Mouse (Mus musculus) intestine, embryonic 16.5 days (tissue): Measurements from ENCODE around the gene Napepld. TPM values are rescaled to one million over a fixed set of nuclear protein-coding genes. Genes with fewer than 3 reads are reported as not detected.

ENCODE experiments used
- ATAC-seq: fragments of 200-750 bp; cut with Nextera tagmentation; 2 replicates; pipeline ENCODE4 v1.8.0; 2017; ENCODE audit warnings: moderate TSS enrichment, moderate library complexity
- H3K27ac ChIP-seq: fragments of 300-500 bp; sonication (generic); 2 replicates; pipeline ENCODE4 v1.5.1; 2014; ENCODE audit warnings: mild to moderate bottlenecking, low read length
- H3K27me3 ChIP-seq: fragments of 300-500 bp; sonication (generic); replicated peaks from 2 replicates; pipeline ENCODE4 v1.6.1; 2014; ENCODE audit warnings: low read length, control low read depth, mixed read lengths; ENCODE audit not compliant: control insufficient read depth, insufficient read depth
- H3K36me3 ChIP-seq: fragments of 300-500 bp; sonication (generic); 2 replicates; pipeline ENCODE4 v1.6.1; 2014; ENCODE audit warnings: low read length, control low read depth; ENCODE audit not compliant: control insufficient read depth, insufficient read depth
- H3K4me1 ChIP-seq: fragments of 300-500 bp; sonication (generic); 2 replicates; pipeline ENCODE4 v1.6.1; 2014; ENCODE audit warnings: low read length, control low read depth, mixed read lengths; ENCODE audit not compliant: control insufficient read depth, insufficient read depth
- H3K4me2 ChIP-seq: fragments of 300-500 bp; sonication (generic); 2 replicates; pipeline ENCODE4 v1.6.1; 2014; ENCODE audit warnings: low read depth, low read length, control low read depth
- H3K4me3 ChIP-seq: fragments of 300-500 bp; sonication (generic); 2 replicates; pipeline ENCODE4 v1.5.1; 2014; ENCODE audit warnings: mild to moderate bottlenecking, low read length
- H3K9ac ChIP-seq: fragments of 300-500 bp; sonication (generic); 2 replicates; pipeline ENCODE4 v1.6.1; 2014; ENCODE audit warnings: low read depth, low read length
- H3K9me3 ChIP-seq: fragments of 300-500 bp; sonication (generic); 2 replicates; pipeline ENCODE4 v1.6.1; 2016; ENCODE audit warnings: low read length, control low read depth; ENCODE audit not compliant: control insufficient read depth
- WGBS: fragments of 180-500 bp; shearing (Covaris S2); extraction: QIAGEN DNeasy Blood & Tissue Kit; methylation state at CpG from one replicate; pipeline ENCODE4 v1.1.7; 2014; 5-methylcytosine and 5-hydroxymethylcytosine counted together
- polyA plus RNA-seq: library from polyadenylated mRNA; unstranded; fragments of >200 nt; fragmentation: Nextera tagmentation; extraction: Ambion mirVana; gene quantifications from 2 replicates; pipeline ENCODE4 v1.2.1, GENCODE M21; 2015

The Napepld gene
- polyA plus RNA-seq, 1 experiment from 2014 or later = 3.1 TPM

DNA sequence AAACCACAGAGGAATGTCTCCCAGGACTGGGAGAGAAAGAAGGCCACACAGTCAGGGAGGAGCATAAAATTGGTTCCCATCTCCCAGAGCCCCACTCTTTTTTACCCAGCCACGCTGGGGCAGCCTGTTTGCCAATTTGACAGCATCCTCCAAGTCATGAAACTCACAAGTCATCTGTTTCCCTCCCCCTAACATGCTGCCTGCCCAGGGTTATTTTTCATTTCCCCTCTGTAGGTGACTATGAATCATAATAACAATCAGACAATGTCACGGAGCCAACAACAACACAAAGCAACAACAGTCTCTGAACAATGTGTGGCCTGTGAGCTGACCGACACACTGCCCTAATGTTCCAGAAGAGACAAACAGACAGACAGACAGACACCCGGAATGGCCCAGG is 21.2 kb downstream of the Napepld start:
- H3K27me3 ChIP-seq = no peaks in the 10 kb centered on the region
- WGBS = 68% methylated on average over 4 of the region's 4 CpGs
- 0 out of 2 replicates have a peak, but pooled peaks cover 2% of the 10 kb centered on the region for H3K9me3 ChIP-seq
- no peak overlapping the region for H3K4me2 ChIP-seq
- peaks cover 6% of the 10 kb centered on the region for H3K36me3 ChIP-seq
- ATAC-seq = no peak
- H3K4me1 ChIP-seq = no peaks in the 10 kb centered on the region
- no peak overlapping the region for H3K4me3 ChIP-seq
- no peak overlapping the region for H3K27ac ChIP-seq
- no peak overlapping the region for H3K9ac ChIP-seq

GRCm38 (mm10) chr5:21678363-21678762 is 22.8 kb downstream of the Napepld start:
- no peaks in the 10 kb centered on the region for H3K9me3 ChIP-seq
- no peak overlapping the region for H3K4me3 ChIP-seq
- no peak for ATAC-seq
- no peak overlapping the region for H3K9ac ChIP-seq
- WGBS = 96% methylated on average over 9 of the region's 9 CpGs
- H3K4me1 ChIP-seq = 0 out of 2 replicates have a peak, but pooled peaks cover 1% of the 10 kb centered on the region
- H3K4me2 ChIP-seq = no peak overlapping the region
- peaks cover 6% of the 10 kb centered on the region for H3K36me3 ChIP-seq
- no peak overlapping the region for H3K27ac ChIP-seq
- H3K27me3 ChIP-seq = no peaks in the 10 kb centered on the region

- ATAC-seq = no peak
- no peak overlapping the region for H3K4me2 ChIP-seq
- 91% methylated on average over 6 of the region's 6 CpGs for WGBS
- H3K27ac ChIP-seq = no peak overlapping the region
- no peak overlapping the region for H3K9ac ChIP-seq
- H3K4me1 ChIP-seq = 0 out of 2 replicates have a peak, but pooled peaks cover 4% of the 10 kb centered on the region
- no peak overlapping the region for H3K4me3 ChIP-seq
- H3K9me3 ChIP-seq = no peaks in the 10 kb centered on the region
- H3K27me3 ChIP-seq = no peaks in the 10 kb centered on the region
- peaks cover 6% of the 10 kb centered on the region for H3K36me3 ChIP-seq
Measured at GRCm38 (mm10) chr5:21677939-21678338, 23.3 kb downstream of the Napepld start.

GRCm38 (mm10) chr5:21675494-21675893 is 25.7 kb downstream of the Napepld start:
- Histone ChIP-seq H3K4me2 (no peak overlapping the region), H3K9me3 (no peaks in the 10 kb centered on the region), H3K4me1 (0 out of 2 replicates have a peak, but pooled peaks cover 4% of the 10 kb centered on the region), H3K9ac (no peak overlapping the region), H3K27me3 (no peaks in the 10 kb centered on the region), H3K36me3 (peaks cover 6% of the 10 kb centered on the region), H3K4me3 (no peak overlapping the region), H3K27ac (no peak overlapping the region)
- WGBS = 93% methylated on average over 23 of the region's 23 CpGs
- ATAC-seq = no peak

DNA sequence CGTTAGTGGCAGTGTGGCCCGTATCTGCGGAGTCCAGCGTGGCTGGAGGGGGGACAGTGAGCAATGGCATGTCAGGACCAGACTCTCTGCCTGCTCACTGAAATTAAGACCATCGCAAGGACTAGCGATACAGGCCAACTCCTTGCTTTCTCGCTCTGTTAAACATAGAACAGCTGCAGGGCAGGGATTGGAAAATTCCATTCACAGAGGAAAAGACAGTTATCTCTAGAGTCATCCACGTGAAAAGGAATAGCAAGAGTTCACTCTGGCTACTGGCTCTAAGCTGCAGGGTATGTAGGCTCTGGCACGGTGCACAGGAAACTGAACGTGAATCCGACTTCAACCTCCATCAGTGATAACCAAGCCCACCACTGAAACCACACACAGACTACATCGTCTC is 26.2 kb downstream of the Napepld start:
- no peak overlapping the region for H3K9ac ChIP-seq
- H3K9me3 ChIP-seq = no peaks in the 10 kb centered on the region
- no peak overlapping the region for H3K4me2 ChIP-seq
- ATAC-seq = no peak
- 63% methylated on average over 12 of the region's 12 CpGs for WGBS
- no peak overlapping the region for H3K27ac ChIP-seq
- H3K36me3 ChIP-seq = peaks cover 6% of the 10 kb centered on the region
- no peaks in the 10 kb centered on the region for H3K27me3 ChIP-seq
- 0 out of 2 replicates have a peak, but pooled peaks cover 4% of the 10 kb centered on the region for H3K4me1 ChIP-seq
- H3K4me3 ChIP-seq = no peak overlapping the region

DNA sequence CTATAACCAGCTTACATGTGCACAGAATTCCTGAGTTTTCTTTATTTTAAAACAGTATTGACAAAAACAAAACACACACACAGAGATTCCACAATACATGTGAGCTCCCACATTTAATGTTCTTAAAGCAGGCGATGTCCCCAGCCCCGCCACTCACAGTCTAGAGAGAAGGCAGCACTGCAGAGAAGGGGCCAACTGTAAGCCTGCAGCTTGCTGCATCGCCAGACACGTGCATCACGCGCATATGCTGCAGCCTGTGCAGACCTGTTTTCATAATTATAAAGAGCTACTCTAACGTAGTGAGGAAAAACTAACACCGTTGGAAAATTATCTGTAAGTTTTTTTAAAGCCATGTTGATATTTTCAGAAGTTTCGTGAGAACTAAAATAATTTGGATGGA is 27.5 kb downstream of the Napepld start:
- no peak for ATAC-seq
- H3K36me3 ChIP-seq = peaks cover 6% of the 10 kb centered on the region
- no peak overlapping the region for H3K9ac ChIP-seq
- H3K27me3 ChIP-seq = no peaks in the 10 kb centered on the region
- no peak overlapping the region for H3K4me3 ChIP-seq
- no peaks in the 10 kb centered on the region for H3K9me3 ChIP-seq
- H3K4me1 ChIP-seq = 0 out of 2 replicates have a peak, but pooled peaks cover 4% of the 10 kb centered on the region
- H3K27ac ChIP-seq = no peak overlapping the region
- WGBS = 74% methylated on average over 9 of the region's 9 CpGs
- H3K4me2 ChIP-seq = no peak overlapping the region; the same call in 1 of the 2 replicates

DNA sequence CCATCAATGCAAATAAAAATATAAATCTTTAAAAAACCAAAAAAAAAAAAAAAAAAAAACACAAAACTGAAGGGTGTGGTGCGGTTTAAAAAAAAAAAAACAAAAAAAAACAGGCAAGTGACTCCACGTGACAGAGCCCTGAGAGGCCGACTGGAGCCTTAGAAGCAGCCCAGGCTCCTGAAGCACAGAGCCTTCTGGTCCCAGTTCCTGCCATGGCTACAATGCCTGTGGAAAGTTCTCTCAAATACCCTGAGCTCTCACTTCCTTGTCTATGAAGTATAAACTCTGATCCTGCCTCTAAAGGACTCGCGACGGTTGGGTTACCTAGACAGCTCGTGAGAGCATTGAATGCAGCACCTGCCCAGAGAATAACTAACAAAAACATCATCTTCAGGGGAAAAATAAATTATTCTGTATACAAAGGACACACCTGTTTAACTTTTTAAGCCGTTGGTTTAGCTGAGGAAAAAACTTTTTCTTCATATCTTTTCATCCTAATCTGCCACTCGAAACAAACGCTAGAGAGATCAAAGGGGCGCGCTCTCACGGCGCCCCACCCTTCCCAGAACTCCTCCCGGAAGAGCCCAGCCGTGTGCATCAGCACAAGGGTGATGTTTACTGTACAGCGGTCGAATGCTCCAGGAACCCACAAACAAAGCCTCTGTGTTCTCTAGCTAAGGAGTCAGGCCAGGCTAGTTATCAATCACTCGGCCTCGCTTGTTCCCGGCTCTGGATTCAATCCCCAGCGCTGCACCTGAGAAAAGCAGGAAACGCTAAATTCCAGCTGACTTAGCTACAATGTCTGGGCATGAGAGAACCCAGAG is 28.2 kb downstream of the Napepld start:
- Histone ChIP-seq H3K27me3 (no peaks in the 10 kb centered on the region), H3K9ac (peak overlapping the region; percentile 36; the same call in 1 of the 2 replicates), H3K9me3 (no peaks in the 10 kb centered on the region), H3K4me1 (0 out of 2 replicates have a peak, but pooled peaks cover 4% of the 10 kb centered on the region), H3K36me3 (peaks cover 6% of the 10 kb centered on the region), H3K27ac (0 out of 2 replicates have a peak overlapping the region, but pooled peaks have one; percentile 3), H3K4me3 (peak overlapping the region; percentile 26), H3K4me2 (peak overlapping the region; percentile 38)
- 24% methylated on average over 23 of the region's 23 CpGs for WGBS
- peak; percentile 94 for ATAC-seq

- no peaks in the 10 kb centered on the region for H3K36me3 ChIP-seq
- 0 out of 2 replicates have a peak, but pooled peaks cover 4% of the 10 kb centered on the region for H3K4me1 ChIP-seq
- 81% methylated on average over 2 of the region's 2 CpGs for WGBS
- H3K4me3 ChIP-seq = no peak overlapping the region
- H3K27ac ChIP-seq = no peak overlapping the region
- no peak overlapping the region for H3K9ac ChIP-seq
- no peaks in the 10 kb centered on the region for H3K27me3 ChIP-seq
- H3K9me3 ChIP-seq = no peaks in the 10 kb centered on the region
- no peak overlapping the region for H3K4me2 ChIP-seq
- ATAC-seq = no peak
Measured at GRCm38 (mm10) chr5:21669307-21669706, 31.9 kb downstream of the Napepld start.

DNA sequence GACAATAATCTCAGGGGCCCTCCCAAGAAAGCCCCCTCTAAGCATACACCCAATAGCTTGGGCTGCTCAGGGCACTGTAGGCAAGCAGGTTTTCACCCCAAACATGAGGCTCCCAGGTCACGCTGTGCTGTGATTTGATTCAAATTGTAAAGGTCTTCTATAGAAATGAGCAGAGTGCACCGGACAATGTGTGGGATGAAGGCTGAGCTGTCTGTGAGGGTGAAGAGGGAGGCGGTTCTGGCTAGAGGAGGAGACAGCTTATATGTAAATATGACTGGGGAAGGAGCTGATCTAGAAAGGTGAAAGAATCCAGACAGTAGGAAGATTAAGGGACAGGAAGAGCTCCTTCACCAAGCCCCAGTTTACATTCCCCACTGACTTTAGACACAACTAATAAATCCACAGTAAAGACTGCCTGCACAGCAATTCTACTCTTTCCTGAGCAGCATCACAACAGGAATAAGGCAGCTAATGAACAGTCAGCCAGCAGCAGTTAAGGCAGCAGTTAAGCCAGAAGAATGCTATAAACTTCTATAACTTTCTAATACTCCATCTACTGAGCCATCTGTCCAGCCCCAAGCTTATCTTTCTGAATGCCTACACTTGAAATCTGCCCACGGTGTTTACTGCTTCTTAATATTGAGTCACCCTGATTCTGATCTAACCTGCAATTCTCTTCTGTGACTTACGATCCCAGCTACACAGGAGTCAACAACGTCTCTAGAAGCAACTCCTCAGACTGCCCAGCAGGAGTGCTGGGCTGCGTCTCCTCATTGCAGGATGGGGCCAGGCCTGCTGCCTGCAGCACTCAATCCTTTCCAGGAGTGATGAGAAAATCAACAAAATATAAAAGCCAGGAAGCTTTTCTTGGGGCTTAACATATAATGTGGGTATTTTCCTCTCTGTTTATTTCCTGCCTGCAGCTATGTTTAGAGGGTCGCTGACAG is 33.7 kb downstream of the Napepld start:
- no peak overlapping the region for H3K4me3 ChIP-seq
- H3K9ac ChIP-seq = no peak overlapping the region
- H3K27ac ChIP-seq = no peak overlapping the region
- no peaks in the 10 kb centered on the region for H3K27me3 ChIP-seq
- no peaks in the 10 kb centered on the region for H3K9me3 ChIP-seq
- no peak overlapping the region for H3K4me2 ChIP-seq
- 0 out of 2 replicates have a peak, but pooled peaks cover 2% of the 10 kb centered on the region for H3K36me3 ChIP-seq
- no peaks in the 10 kb centered on the region for H3K4me1 ChIP-seq
- peak; percentile 72 for ATAC-seq
- WGBS = 33% methylated on average over 8 of the region's 8 CpGs
